Mouse (Mus musculus) urinary bladder, adult 18-20 months (tissue): ENCODE measurements around the gene Fcf1.

Experiments
- DNase-seq, 2 experiments: peaks; one replicate each; pipeline ENCODE4 v3.0.0; 2022; ENCODE audit warnings: low spot score in 2 of 2, mixed read lengths in 2 of 2

Gene Fcf1

GRCm38 (mm10) chr12:84970428-84971096 lies at the start of gene Fcf1, which contains the start of gene Arel1:
Gene Fcf1 (plus strand): TSS chr12:84970897.
Gene Arel1 (minus strand): TSS chr12:84970900.
- peak; percentile 82 to 84 for DNase-seq

- no peak for DNase-seq
Observed at GRCm38 (mm10) chr12:84921881-84922419, 48.7 kb upstream of the Fcf1 start.

- no peak for DNase-seq
Observed at GRCm38 (mm10) chr12:84924324-84924723, 46.4 kb upstream of the Fcf1 start.

- DNase-seq = no peak
Observed at GRCm38 (mm10) chr12:84926542-84926941, 44.2 kb upstream of the Fcf1 start.

GRCm38 (mm10) chr12:84932210-84932609 lies 38.5 kb upstream of the Fcf1 start:
- DNase-seq = no peak

GRCm38 (mm10) chr12:84935343-84935742 lies 35.4 kb upstream of the Fcf1 start:
- no peak for DNase-seq

- no peak for DNase-seq
Observed at GRCm38 (mm10) chr12:84939117-84939516, 31.6 kb upstream of the Fcf1 start.

GRCm38 (mm10) chr12:84940343-84940742 lies 30.4 kb upstream of the Fcf1 start:
- DNase-seq = no peak

GRCm38 (mm10) chr12:84941717-84942116 lies 29.0 kb upstream of the Fcf1 start:
- no peak for DNase-seq

- DNase-seq = no peak
Observed at GRCm38 (mm10) chr12:84943006-84943952, 27.4 kb upstream of the Fcf1 start.

GRCm38 (mm10) chr12:84944150-84944812 lies 26.4 kb upstream of the Fcf1 start:
- DNase-seq = no peak

- peak in 1 of 2 experiments; percentile 4 for DNase-seq
Observed at GRCm38 (mm10) chr12:84944813-84945553, 25.7 kb upstream of the Fcf1 start.

- DNase-seq = no peak
Observed at GRCm38 (mm10) chr12:84947894-84948583, 22.7 kb upstream of the Fcf1 start.

GRCm38 (mm10) chr12:84948584-84949285 lies 22.0 kb upstream of the Fcf1 start:
- no peak for DNase-seq

- no peak for DNase-seq
Observed at GRCm38 (mm10) chr12:84950763-84951162, 19.9 kb upstream of the Fcf1 start.

- DNase-seq = no peak
Observed at GRCm38 (mm10) chr12:84951531-84951930, 19.2 kb upstream of the Fcf1 start.

GRCm38 (mm10) chr12:84952351-84952750 lies 18.3 kb upstream of the Fcf1 start:
- no peak for DNase-seq

- DNase-seq = no peak
Observed at GRCm38 (mm10) chr12:84956317-84956716, 14.4 kb upstream of the Fcf1 start.

- no peak for DNase-seq
Observed at GRCm38 (mm10) chr12:84958794-84959356, 11.8 kb upstream of the Fcf1 start.

- no peak for DNase-seq
Observed at GRCm38 (mm10) chr12:84962606-84963005, 8.1 kb upstream of the Fcf1 start.
